Mouse (Mus musculus): ENCODE results near the gene Gm11060.

- TF ChIP-seq CTCF (IDR thresholded peaks at IDR 0.05) (no peak), EP300 (IDR thresholded peaks at IDR 0.05) (no peak)
These were observed 32.6 kb downstream of the Gm11060 start for GRCm38 (mm10) chr2:105124391-105124790.
